Mouse (Mus musculus): ENCODE results near the gene Sema7a.

Sema7a gene

DNA sequence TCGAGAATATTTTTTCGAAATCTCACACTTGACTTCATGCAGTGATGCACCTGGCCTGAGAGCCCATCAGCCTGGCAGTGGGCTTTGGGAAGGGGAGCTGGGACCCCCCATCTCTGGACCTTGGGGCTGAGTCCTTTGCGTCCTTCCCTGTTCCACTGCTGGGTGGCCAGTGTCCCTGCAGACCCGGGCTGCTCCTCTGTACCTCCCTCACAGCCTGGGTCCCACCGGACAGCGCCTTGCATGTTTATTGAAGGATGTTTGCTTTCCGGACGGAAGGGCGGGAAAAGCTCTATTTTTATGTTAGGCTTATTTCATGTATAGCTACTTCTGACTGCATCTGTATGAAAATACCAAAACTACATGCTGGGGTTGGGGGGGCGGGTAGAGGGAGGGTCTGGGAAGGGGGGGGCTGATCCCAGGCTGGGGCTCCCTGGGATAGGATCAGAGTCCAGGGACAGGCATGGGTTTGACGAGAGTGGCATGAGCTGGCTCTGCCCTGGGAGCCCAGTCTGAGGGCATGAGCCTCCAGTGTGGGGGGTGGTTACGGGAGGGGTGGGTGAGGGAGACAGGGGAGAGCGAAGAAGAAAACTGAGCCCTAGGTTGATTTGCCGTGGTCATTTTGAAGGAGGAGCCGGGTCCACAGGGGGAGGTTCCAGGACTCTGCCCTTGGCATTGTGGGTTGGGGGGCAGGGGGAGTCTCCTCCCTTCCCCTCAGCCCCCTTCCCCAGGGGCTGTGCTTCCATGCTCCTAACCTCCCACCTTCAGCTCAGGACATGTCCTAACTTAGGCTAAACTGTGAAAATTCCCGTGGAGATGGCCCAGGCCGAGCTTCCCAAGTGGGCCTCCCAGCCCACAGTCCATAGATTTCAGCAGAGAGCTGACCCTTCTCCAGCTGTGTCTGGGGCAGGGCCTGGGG lies 22.2 kb downstream of the Sema7a start:
- no peak for DNase-seq

- no peak for DNase-seq
Measured at GRCm38 (mm10) chr9:57963249-57963997, 23.5 kb downstream of the Sema7a start.

DNA sequence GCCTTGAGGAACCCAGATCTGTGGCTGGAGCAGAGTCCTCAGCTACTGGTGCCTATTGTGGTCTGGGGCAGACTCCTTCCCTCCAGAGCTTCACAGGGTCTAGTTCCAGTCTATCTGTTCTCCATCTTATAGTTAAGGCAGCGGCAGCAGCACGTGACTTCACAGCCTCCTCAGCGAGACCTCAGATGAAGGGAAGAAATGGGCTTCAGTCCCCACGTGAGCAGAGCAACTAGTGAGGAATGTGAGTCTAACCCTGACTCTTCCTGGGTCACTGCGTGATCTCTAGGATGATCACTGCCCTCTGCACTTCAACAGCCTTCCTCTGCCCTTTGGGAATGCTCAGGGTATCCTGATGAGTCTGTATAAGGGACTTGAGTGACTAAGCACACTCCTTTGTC lies 24.1 kb downstream of the Sema7a start:
- DNase-seq, result no peak

DNA sequence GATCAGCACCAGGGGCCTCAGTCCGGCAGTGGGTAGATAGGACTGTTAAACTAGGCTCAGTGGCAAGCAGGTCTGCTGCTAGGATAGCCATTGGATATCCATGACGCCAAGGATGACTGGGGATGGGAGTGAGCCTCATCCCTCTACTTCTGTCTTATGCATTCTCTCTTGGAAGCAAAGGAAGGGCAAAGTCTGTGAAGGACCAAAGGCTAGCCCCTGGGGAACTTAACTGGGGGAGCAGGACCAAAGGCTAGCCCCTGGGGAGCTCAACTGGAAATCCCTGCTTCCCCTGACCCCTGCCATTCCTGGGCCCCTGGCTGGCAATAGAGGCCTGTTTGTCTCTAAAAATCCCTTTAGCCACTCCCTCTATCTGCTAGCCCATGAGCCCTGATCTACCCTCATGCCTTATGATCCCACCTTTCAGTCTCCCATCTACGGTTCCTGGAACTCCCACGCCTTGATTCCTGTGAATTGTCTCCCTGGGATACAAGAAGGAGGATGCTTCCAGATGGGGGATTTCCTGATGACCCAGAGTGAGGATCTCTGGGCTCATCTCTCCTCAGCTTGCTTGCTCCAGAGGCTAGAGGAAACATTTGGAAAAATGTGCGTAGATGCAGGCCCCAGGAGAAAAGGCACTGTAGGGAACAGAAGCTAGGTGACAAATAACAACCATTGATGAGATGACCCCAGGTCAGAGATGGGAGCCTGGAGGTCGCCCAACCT lies 24.8 kb downstream of the Sema7a start:
- no peak for DNase-seq

GRCm38 (mm10) chr9:57965281-57966185 lies 25.6 kb downstream of the Sema7a start:
- DNase-seq, result no peak

- DNase-seq, result no peak
Measured at GRCm38 (mm10) chr9:57967237-57967960, 27.5 kb downstream of the Sema7a start.

- DNase-seq, result no peak
Measured at GRCm38 (mm10) chr9:57968166-57968771, 28.4 kb downstream of the Sema7a start.

- no peak for DNase-seq
Measured at GRCm38 (mm10) chr9:57968783-57969542, 29.1 kb downstream of the Sema7a start.

DNA sequence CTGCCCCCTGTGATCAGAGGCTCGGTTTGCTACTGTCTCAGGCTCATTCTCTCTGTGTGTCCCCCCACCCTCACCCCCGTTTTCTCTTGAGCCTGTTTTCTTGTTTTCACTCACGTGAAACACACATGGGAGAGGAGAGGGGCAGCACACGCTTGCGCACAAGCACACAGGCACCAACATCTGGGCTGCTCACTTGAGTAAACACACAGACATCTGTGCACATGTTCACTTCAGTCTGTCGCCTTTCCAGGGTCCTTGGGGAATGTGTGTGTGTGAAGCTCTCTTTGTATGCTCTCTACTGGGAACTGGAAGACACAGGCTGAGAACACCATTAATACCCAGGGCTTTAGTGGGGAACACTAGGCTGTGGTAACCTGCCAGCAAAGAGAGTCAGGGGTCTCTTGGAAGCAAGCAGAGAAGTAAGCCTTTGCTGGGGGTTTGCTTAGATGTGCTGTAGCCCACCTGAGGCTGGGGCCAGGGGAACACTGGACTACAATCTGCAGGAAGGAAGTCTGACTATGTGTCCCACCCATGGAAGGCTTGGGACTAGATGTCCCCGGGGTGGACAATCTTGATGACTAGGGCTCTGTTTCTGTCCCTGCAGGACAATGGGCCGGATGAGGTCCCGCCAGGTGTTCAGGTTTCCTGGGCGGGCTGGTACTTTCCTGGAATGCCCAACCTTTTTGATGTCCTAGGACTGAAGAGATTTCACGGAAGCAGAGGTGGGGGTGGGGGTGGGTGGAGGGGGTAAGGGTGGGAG lies 30.0 kb downstream of the Sema7a start:
- DNase-seq, result no peak

DNA sequence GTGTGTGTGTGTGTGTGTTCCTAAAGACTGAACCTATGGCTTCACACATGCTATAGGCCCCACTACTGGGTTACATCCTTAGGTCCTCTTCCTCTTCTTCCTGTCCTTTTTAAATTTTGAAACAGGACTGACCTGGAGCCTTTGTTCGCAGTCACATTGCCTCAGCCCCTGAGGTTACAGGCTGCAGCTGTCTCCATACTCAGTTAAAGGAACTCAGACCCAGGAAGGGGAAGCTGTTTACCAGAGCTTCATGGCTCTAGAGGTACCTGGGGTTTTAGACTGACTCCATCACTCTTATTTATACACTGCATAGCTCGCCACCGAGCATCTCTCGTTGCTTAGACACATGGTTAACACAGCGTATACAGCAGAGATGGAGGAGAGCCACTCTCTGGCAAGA lies 31.5 kb downstream of the Sema7a start:
- no peak for DNase-seq

GRCm38 (mm10) chr9:57972141-57972591 lies 32.3 kb downstream of the Sema7a start:
- DNase-seq, result no peak

GRCm38 (mm10) chr9:57972776-57973439 lies 33.0 kb downstream of the Sema7a start:
- DNase-seq, result peak; percentile 44

GRCm38 (mm10) chr9:57973440-57974066 lies 33.6 kb downstream of the Sema7a start:
- no peak for DNase-seq

DNA sequence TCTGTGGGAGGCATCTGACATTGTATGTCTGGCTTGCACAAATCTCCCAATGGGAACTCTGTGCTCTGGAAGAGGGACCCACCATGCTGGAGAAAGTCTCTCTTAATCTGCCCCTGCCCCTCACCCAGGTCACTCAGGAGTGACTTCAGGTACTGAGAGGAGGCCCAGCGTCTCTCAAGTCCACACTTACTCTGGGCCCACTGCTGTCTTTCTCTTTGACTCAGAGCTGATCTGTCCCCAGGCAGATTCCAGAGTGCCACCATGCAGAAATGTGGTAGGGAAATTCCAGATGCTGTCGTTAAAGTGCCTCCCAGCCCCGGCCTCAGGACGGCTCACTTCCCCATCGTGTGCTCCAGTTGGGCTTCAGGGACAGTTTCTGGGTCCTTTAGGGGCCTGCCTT lies 34.3 kb downstream of the Sema7a start:
- DNase-seq, result no peak

- DNase-seq, result no peak
Measured at GRCm38 (mm10) chr9:57975200-57975821, 35.4 kb downstream of the Sema7a start.

GRCm38 (mm10) chr9:57978025-57978424 lies 38.1 kb downstream of the Sema7a start:
- no peak for DNase-seq

- DNase-seq, result no peak
Measured at GRCm38 (mm10) chr9:57978858-57979257, 38.9 kb downstream of the Sema7a start.

DNA sequence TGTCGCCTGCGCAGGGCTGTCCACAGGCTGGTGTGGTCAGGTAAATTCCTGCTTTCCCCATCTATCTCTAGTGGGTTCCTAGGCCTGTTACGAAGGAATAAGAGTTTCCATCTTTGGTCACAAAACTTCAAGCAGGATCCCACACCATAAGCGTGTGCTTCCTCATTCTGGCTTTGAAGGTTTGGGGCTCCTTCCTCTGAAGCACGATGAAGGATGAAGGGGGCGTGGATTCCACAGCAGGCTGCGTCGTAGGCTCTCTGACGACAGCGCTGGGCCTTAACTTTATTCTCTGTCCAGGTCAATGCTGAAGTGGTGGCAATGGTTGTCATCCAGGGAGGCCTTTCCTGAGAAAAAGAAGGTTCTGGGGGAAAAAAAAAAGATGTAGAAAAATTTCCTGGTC lies 40.7 kb downstream of the Sema7a start:
- DNase-seq, result no peak

All from embryo, embryonic 11 days (tissue).